Mouse (Mus musculus) spleen, adult 2 months (tissue): ENCODE results near the gene Grm1. TPM values are rescaled to one million over a fixed set of nuclear protein-coding genes. Genes with fewer than 3 reads are reported as not detected.

Source experiments
- DNase-seq, 2 experiments: peaks; one replicate each; pipeline versions ENCODE4 v3.0.0 to v3.0.0-alpha.2; 2012 to 2021; ENCODE audit warnings: low spot score in 2 of 2, low read depth in 1 of 2
- H3K27ac ChIP-seq: fragments of 200-500 bp; 2 replicates; pipeline ENCODE4 v1.5.1; 2012; ENCODE audit warnings: low read length, inconsistent platforms; ENCODE audit not compliant: insufficient read depth
- H3K27me3 ChIP-seq: fragments of 200-500 bp; 2 replicates; pipeline ENCODE4 v1.6.1; 2012; ENCODE audit warnings: mild to moderate bottlenecking, moderate library complexity, low read length, inconsistent platforms; ENCODE audit not compliant: control insufficient read depth, insufficient read depth
- H3K36me3 ChIP-seq: fragments of 200-500 bp; 2 replicates; pipeline ENCODE4 v1.6.1; 2012; ENCODE audit warnings: mild to moderate bottlenecking, low read length, inconsistent platforms; ENCODE audit not compliant: control insufficient read depth, insufficient read depth
- H3K4me1 ChIP-seq: fragments of 200-500 bp; 2 replicates; pipeline ENCODE4 v1.6.1; 2011; ENCODE audit warnings: inconsistent platforms; ENCODE audit not compliant: control insufficient read depth, insufficient read depth, insufficient read length
- H3K4me3 ChIP-seq: fragments of 200-500 bp; 2 replicates; pipeline ENCODE4 v1.5.1; 2011; ENCODE audit warnings: mild to moderate bottlenecking, inconsistent platforms; ENCODE audit not compliant: insufficient read depth, insufficient read length; ENCODE audit errors: extremely low read depth
- CTCF ChIP-seq: fragments of 200-500 bp; IDR thresholded peaks from 2 replicates; pipeline ENCODE4 v1.5.1; 2011; ENCODE audit warnings: mild to moderate bottlenecking, inconsistent platforms; ENCODE audit not compliant: insufficient read depth, insufficient read length, insufficient replicate concordance; ENCODE audit errors: extremely low read depth
- POLR2A ChIP-seq: fragments of 200-500 bp; IDR thresholded peaks from 2 replicates; pipeline ENCODE4 v1.6.1; 2011; ENCODE audit warnings: low read depth, low read length, inconsistent platforms
- WGBS: fragments of 180-500 bp; shearing (Covaris S2); methylation state at CpG from one replicate; pipeline ENCODE4 v1.1.7; 2018; 5-methylcytosine and 5-hydroxymethylcytosine counted together
- polyA plus RNA-seq: library from polyadenylated mRNA; depleted of rRNA; stranded (reverse); fragments of >200 nt; gene quantifications from 2 replicates; pipeline ENCODE4 v1.2.3, GENCODE M21; 2012

The Grm1 gene
- polyA plus RNA-seq, 1 experiment, result 0.12 TPM

GRCm38 (mm10) chr10:10928798-10929366, 153.3 kb downstream of the Grm1 start:
- no peaks in the 10 kb centered on the region for H3K4me1 ChIP-seq
- no peak overlapping the region for H3K4me3 ChIP-seq
- H3K36me3 ChIP-seq, result no peaks in the 10 kb centered on the region
- no peaks in the 10 kb centered on the region for H3K27me3 ChIP-seq
- 84% methylated on average over 5 of the region's 5 CpGs for WGBS
- DNase-seq, result no peak
- no peak overlapping the region for H3K27ac ChIP-seq
- no peak for TF ChIP-seq POLR2A

DNA sequence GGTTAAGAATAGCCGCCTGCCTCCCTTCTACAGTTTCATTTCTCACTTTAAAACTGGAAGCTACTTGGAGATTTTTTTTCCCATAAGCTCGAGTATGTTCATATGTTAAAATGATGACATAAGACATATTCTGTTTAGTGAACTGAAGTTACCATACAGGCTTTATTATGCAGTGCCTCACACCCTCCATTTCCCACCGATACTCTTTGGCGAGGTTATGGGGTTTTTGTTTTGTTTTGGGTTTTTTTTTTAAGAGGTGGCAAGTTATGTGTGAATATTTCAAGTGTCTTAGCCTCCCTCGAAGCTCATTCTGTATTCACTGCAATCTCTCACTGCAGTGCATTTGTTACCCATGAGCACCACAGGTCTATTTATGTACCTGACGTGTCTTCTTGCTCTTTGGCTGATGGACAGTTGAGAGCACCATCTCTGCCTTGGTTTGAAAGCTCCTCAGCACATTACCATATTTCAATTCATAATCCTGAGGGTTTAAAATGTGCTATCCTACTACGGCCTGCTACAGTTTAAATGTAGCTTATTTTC, 164.2 kb downstream of the Grm1 start:
- H3K4me1 ChIP-seq, result no peaks in the 10 kb centered on the region
- 78% methylated on average over 7 of the region's 7 CpGs for WGBS

GRCm38 (mm10) chr10:10913621-10914020, 168.5 kb downstream of the Grm1 start:
- H3K4me3 ChIP-seq, result no peak overlapping the region
- H3K4me1 ChIP-seq, result no peaks in the 10 kb centered on the region
- 88% methylated on average over 4 of the region's 4 CpGs for WGBS
- H3K27me3 ChIP-seq, result no peaks in the 10 kb centered on the region
- no peaks in the 10 kb centered on the region for H3K36me3 ChIP-seq
- no peak for TF ChIP-seq POLR2A
- TF ChIP-seq CTCF, result no peak
- no peak overlapping the region for H3K27ac ChIP-seq
- no peak for DNase-seq

More for the DNA sequence above, 164.2 kb downstream of the Grm1 start:
- no peak overlapping the region for H3K4me3 ChIP-seq
- no peak overlapping the region for H3K27ac ChIP-seq
- no peak for DNase-seq
- H3K27me3 ChIP-seq, result no peaks in the 10 kb centered on the region
- no peak for TF ChIP-seq CTCF
- TF ChIP-seq POLR2A, result no peak
- H3K36me3 ChIP-seq, result no peaks in the 10 kb centered on the region

GRCm38 (mm10) chr10:10890221-10890620, 191.9 kb downstream of the Grm1 start:
- 72% methylated on average over 1 of the region's 1 CpGs for WGBS
- no peaks in the 10 kb centered on the region for H3K27me3 ChIP-seq
- no peaks in the 10 kb centered on the region for H3K36me3 ChIP-seq
- TF ChIP-seq POLR2A, result no peak
- TF ChIP-seq CTCF, result no peak
- no peaks in the 10 kb centered on the region for H3K4me1 ChIP-seq
- no peak for DNase-seq
- H3K4me3 ChIP-seq, result no peak overlapping the region
- no peak overlapping the region for H3K27ac ChIP-seq

DNA sequence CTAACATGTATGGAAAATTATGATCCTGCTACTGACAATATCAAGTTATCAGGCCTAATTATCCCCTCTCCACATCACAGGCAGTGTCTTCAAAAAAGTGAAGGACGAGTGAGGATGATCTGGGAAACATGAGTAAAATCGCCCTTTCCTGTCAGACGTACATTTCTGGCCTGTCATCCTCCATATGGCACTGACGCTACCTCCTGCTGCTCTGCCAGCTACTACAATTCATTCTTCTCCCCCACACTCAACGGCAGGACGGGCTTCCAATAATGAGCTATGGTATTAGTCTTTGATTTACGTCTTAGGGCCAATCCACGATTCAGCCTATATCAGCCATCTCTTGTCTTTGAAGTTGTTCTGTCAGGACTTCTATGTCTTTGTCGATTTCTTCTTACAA, 193.6 kb downstream of the Grm1 start:
- H3K4me1 ChIP-seq, result no peaks in the 10 kb centered on the region
- H3K27me3 ChIP-seq, result no peaks in the 10 kb centered on the region
- TF ChIP-seq CTCF, result no peak
- H3K4me3 ChIP-seq, result no peak overlapping the region
- DNase-seq, result no peak
- 87% methylated on average over 9 of the region's 9 CpGs for WGBS
- H3K36me3 ChIP-seq, result no peaks in the 10 kb centered on the region
- H3K27ac ChIP-seq, result no peak overlapping the region

DNA sequence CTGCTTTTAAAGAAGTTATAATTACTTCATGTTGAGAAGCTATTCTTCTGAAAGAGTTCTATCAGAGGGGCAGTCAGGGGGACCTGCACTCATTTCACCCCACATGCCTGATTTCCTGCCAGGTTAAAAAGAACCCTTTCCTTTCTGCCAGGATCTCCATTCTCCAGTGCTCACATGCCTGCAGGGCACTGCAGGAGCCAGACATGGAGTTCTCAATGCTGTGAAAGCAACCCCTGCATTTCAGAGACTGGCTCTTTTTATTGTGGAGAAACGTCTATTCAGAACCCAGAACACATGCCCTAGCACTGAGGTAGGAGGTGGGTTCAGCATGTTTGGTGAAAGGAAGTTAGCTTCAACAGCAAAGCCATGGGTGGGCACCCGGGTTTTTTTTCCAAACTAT, 197.2 kb downstream of the Grm1 start:
- no peak for TF ChIP-seq POLR2A
- TF ChIP-seq CTCF, result no peak
- H3K27ac ChIP-seq, result no peak overlapping the region
- no peaks in the 10 kb centered on the region for H3K27me3 ChIP-seq
- no peak overlapping the region for H3K4me3 ChIP-seq
- 35% methylated on average over 2 of the region's 2 CpGs for WGBS
- no peaks in the 10 kb centered on the region for H3K4me1 ChIP-seq
- no peak for DNase-seq
- H3K36me3 ChIP-seq, result no peaks in the 10 kb centered on the region

DNA sequence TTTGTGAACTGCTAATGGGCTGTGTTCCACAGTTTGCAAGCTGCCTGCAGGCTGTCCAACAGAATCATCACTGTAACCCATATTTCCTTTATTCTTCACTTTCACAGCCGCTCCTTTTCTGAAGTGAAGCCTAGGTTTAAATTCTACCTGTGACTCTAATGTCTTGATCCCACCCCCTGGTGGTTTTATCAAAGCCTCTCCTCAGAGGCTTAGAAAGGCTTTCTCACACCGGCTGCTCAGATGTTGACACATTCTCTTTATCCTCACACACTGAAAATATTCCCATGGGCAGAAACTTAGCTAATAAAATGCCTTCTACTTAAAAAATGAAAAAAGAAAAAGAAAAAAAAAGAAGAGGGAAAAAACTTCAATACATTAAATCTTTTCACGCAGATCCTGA, 210.0 kb downstream of the Grm1 start:
- Histone ChIP-seq H3K27ac (no peak overlapping the region), H3K27me3 (no peaks in the 10 kb centered on the region), H3K4me3 (no peak overlapping the region), H3K36me3 (no peaks in the 10 kb centered on the region), H3K4me1 (no peaks in the 10 kb centered on the region)
- 81% methylated on average over 3 of the region's 3 CpGs for WGBS
- no peak for DNase-seq
- no peak for TF ChIP-seq CTCF
- no peak for TF ChIP-seq POLR2A
